Mouse (Mus musculus): ENCODE measurements around the gene Tmem9. TPM values are rescaled to one million over a fixed set of nuclear protein-coding genes. Genes with fewer than 3 reads are reported as not detected.

The Tmem9 gene
- polyA plus RNA-seq, 1 experiment from 2014 or later: 90.6 TPM

DNA sequence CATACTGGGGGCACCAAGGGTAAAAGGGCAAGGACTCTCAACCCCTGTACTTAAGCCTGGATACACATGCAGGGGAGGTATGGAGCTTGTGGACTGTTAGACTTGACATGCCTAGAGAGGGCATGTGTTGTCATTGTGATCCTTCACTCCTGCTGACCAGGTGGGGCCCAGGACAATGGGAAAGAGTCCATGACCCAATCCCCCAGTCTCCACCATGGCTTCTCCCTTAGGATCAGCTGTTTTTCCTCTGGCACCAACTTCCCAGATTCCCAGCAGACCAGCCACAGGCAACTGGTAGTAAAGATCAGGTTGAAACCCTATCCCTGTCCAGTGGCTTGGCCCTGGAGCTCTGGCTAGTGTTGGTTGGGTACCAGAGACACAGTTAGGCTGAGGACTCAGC lies 18.1 kb upstream of the Tmem9 start:
- Histone ChIP-seq H3K4me1 (replicated peaks; ENCODE audit: control insufficient read depth, insufficient read depth, low read length) (no peaks in the 10 kb centered on the region), H3K4me3 (ENCODE audit: low read depth, low read length) (no peak overlapping the region), H3K9me3 (ENCODE audit: control insufficient read depth, low read length) (0 out of 2 replicates have a peak, but pooled peaks cover 4% of the 10 kb centered on the region), H3K36me3 (ENCODE audit: control insufficient read depth, insufficient read depth, low read length) (no peaks in the 10 kb centered on the region), H3K27me3 (replicated peaks; ENCODE audit: control insufficient read depth, insufficient read depth, low read length) (no peaks in the 10 kb centered on the region), H3K27ac (ENCODE audit: low read depth) (no peak overlapping the region), H3K9ac (ENCODE audit: low read length) (no peak overlapping the region), H3K4me2 (ENCODE audit: low read length) (no peak overlapping the region)
- DNase-seq (ENCODE audit: low spot score) (no peak), ATAC-seq (replicated peaks; ENCODE audit: low FRiP score, low TSS enrichment, low read depth) (no peak)

DNA sequence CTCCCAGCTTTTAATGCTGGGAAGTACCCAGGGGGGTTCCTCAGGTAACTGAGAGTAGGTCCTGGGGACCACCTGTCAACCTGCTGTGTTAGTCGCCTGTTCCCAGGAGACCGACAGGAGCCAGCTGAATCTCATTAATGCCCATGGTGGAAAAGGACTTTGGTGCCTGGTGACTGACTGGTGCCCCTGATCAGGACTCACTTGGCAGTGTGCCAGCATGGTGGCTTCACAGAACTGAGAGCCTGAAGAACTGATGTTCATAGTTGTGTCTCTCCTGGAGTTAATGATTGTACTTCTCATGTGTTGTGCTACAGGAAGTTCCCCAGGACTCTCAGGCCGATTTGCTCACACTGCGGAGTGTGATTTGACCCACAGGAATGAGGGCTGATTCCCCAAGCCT lies 14.5 kb upstream of the Tmem9 start:
- Histone ChIP-seq H3K4me1 (replicated peaks; ENCODE audit: control insufficient read depth, insufficient read depth, low read length) (no peaks in the 10 kb centered on the region), H3K9me3 (ENCODE audit: control insufficient read depth, low read length) (0 out of 2 replicates have a peak, but pooled peaks cover 4% of the 10 kb centered on the region), H3K27ac (ENCODE audit: low read depth) (no peak overlapping the region), H3K27me3 (replicated peaks; ENCODE audit: control insufficient read depth, insufficient read depth, low read length) (no peaks in the 10 kb centered on the region), H3K4me3 (ENCODE audit: low read depth, low read length) (no peak overlapping the region), H3K36me3 (ENCODE audit: control insufficient read depth, insufficient read depth, low read length) (no peaks in the 10 kb centered on the region), H3K4me2 (ENCODE audit: low read length) (no peak overlapping the region), H3K9ac (ENCODE audit: low read length) (no peak overlapping the region)
- ATAC-seq (replicated peaks; ENCODE audit: low FRiP score, low TSS enrichment, low read depth) (no peak), DNase-seq (ENCODE audit: low spot score) (no peak)
- 80% methylated on average over 4 of the region's 4 CpGs for WGBS

DNA sequence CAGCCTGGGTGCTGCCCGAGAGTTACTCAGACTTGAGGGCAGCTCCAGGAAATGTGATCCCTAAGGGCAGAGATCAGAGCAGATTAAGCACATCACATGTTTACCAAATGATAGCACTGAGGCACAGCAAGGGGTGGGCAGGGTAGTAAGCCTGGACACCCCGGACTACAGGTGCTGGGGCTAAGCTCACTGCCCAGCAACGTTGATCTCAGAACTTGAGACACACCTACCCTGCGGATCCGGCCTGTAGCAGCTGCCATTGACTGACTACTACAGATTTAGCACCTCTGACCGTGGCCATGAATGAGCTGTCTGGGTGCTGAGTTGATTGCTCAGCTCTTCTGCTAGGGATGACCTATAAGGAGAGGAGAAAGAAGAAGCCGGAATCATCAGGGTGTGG lies 10.4 kb upstream of the Tmem9 start:
- H3K9me3 ChIP-seq (ENCODE audit: control insufficient read depth, low read length): no peaks in the 10 kb centered on the region
- no peak overlapping the region for H3K4me3 ChIP-seq (ENCODE audit: low read depth, low read length)
- H3K4me2 ChIP-seq (ENCODE audit: low read length): no peak overlapping the region
- no peak overlapping the region for H3K27ac ChIP-seq (ENCODE audit: low read depth)
- ATAC-seq (replicated peaks; ENCODE audit: low FRiP score, low TSS enrichment, low read depth): no peak
- no peaks in the 10 kb centered on the region for H3K36me3 ChIP-seq (ENCODE audit: control insufficient read depth, insufficient read depth, low read length)
- WGBS: 55% methylated on average over 7 of the region's 7 CpGs
- no peak overlapping the region for H3K9ac ChIP-seq (ENCODE audit: low read length)
- no peak for DNase-seq (ENCODE audit: low spot score)
- 0 out of 2 replicates have a peak, but pooled peaks cover 2% of the 10 kb centered on the region for H3K27me3 ChIP-seq (replicated peaks; ENCODE audit: control insufficient read depth, insufficient read depth, low read length)
- H3K4me1 ChIP-seq (replicated peaks; ENCODE audit: control insufficient read depth, insufficient read depth, low read length): no peaks in the 10 kb centered on the region

DNA sequence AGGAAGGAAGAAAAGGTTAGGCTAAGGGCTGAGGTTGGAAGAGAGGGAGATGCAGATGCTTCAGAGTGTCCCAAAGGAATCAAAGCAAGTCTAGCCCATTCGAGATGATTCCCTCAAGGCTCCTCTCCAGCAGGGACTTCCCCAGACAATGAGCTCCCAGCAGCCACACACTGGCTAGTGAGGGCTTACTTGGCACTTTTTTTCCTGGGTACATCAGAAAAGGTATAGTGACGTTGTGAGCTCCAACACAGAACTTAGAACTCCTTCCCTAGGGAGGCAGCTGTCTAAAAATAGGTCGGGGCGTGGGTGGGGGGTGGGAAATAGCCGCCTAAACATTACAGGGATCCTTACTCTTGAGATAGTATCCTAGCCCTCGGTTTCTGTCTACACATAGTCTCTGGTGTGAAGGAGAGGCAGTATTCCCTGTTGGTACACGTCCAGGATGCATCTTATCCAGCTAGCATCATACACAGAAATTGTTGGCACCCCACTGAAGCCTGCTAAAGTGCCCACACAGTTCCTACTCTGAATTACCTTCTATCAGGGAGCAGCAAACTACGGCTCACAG lies 8.1 kb upstream of the Tmem9 start:
- H3K9ac ChIP-seq (ENCODE audit: low read length): no peak overlapping the region
- H3K36me3 ChIP-seq (ENCODE audit: control insufficient read depth, insufficient read depth, low read length): no peaks in the 10 kb centered on the region
- H3K4me3 ChIP-seq (ENCODE audit: low read depth, low read length): no peak overlapping the region
- no peak for DNase-seq (ENCODE audit: low spot score)
- no peak overlapping the region for H3K27ac ChIP-seq (ENCODE audit: low read depth)
- no peaks in the 10 kb centered on the region for H3K4me1 ChIP-seq (replicated peaks; ENCODE audit: control insufficient read depth, insufficient read depth, low read length)
- no peak for ATAC-seq (replicated peaks; ENCODE audit: low FRiP score, low TSS enrichment, low read depth)
- H3K4me2 ChIP-seq (ENCODE audit: low read length): no peak overlapping the region
- 65% methylated on average over 8 of the region's 8 CpGs for WGBS
- H3K9me3 ChIP-seq (ENCODE audit: control insufficient read depth, low read length): no peaks in the 10 kb centered on the region
- 0 out of 2 replicates have a peak, but pooled peaks cover 2% of the 10 kb centered on the region for H3K27me3 ChIP-seq (replicated peaks; ENCODE audit: control insufficient read depth, insufficient read depth, low read length)

DNA sequence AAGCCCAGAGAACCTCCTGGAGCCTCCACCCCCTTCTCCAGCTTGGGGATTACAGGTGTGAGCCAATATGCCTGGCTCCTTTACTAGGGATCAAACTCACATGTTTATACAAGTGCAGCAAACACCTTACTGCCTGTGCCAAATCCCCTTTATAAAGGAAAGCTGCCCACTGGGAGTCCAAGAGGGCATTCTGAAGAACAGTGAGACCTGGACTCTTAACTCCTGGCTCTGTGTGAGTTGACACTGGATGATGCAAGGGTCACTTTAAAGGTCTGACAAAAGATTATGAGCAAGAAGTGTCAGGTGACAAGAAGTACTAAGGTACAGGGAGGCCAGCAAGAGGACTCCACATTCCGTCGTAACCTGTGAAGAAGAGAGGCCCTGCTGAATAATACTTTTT lies 6.5 kb upstream of the Tmem9 start:
- no peak for DNase-seq (ENCODE audit: low spot score)
- Histone ChIP-seq H3K4me3 (ENCODE audit: low read depth, low read length) (no peak overlapping the region), H3K36me3 (ENCODE audit: control insufficient read depth, insufficient read depth, low read length) (no peaks in the 10 kb centered on the region), H3K4me2 (ENCODE audit: low read length) (no peak overlapping the region), H3K27me3 (replicated peaks; ENCODE audit: control insufficient read depth, insufficient read depth, low read length) (0 out of 2 replicates have a peak, but pooled peaks cover 2% of the 10 kb centered on the region), H3K27ac (ENCODE audit: low read depth) (no peak overlapping the region), H3K9me3 (ENCODE audit: control insufficient read depth, low read length) (no peaks in the 10 kb centered on the region), H3K4me1 (replicated peaks; ENCODE audit: control insufficient read depth, insufficient read depth, low read length) (no peaks in the 10 kb centered on the region), H3K9ac (ENCODE audit: low read length) (no peak overlapping the region)
- ATAC-seq (replicated peaks; ENCODE audit: low FRiP score, low TSS enrichment, low read depth): no peak
- WGBS: 97% methylated on average over 2 of the region's 2 CpGs

DNA sequence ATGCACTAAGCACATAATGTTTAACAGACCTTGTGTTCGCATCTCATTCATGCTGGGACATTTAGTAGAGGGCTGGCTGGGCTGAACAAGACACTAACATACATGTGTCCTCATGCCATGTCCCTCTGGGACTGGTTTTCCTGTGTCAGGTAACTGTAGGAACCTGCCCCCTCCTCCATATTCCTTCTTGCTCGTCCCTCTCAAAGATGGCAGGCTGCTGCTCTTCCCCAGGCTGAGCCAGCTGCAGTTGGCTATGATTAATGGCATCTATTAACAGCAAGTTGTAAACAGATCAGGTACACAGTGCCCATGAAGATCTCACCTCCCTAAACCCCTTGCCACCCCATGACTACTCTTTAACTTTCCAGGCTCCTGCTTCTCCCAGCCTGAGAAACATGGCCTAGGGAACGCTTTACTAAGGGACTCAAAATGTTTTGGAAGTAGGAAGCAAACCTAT lies 1.6 kb upstream of the Tmem9 start, which contains the start of gene Igfn1:
Gene Igfn1 (minus strand): TSS at position 51 of the 457 bp plus-strand sequence.
- WGBS: 72% methylated on average over 3 of the region's 3 CpGs
- Histone ChIP-seq H3K27me3 (replicated peaks; ENCODE audit: control insufficient read depth, insufficient read depth, low read length) (peaks cover 12% of the 10 kb centered on the region; the same call in 1 of the 2 replicates), H3K9ac (ENCODE audit: low read length) (no peak within 1 kb of the TSS), H3K4me1 (replicated peaks; ENCODE audit: control insufficient read depth, insufficient read depth, low read length) (0 out of 2 replicates have a peak, but pooled peaks cover 6% of the 10 kb centered on the region), H3K27ac (ENCODE audit: low read depth) (no peak within 1 kb of the TSS), H3K4me3 (ENCODE audit: low read depth, low read length) (no peak within 1 kb of the TSS), H3K4me2 (ENCODE audit: low read length) (peak within 1 kb of the TSS; percentile 90), H3K36me3 (ENCODE audit: control insufficient read depth, insufficient read depth, low read length) (no peaks in the 10 kb centered on the region), H3K9me3 (ENCODE audit: control insufficient read depth, low read length) (no peaks in the 10 kb centered on the region)
- ATAC-seq (replicated peaks; ENCODE audit: low FRiP score, low TSS enrichment, low read depth) (no peak), DNase-seq (ENCODE audit: low spot score) (no peak)

DNA sequence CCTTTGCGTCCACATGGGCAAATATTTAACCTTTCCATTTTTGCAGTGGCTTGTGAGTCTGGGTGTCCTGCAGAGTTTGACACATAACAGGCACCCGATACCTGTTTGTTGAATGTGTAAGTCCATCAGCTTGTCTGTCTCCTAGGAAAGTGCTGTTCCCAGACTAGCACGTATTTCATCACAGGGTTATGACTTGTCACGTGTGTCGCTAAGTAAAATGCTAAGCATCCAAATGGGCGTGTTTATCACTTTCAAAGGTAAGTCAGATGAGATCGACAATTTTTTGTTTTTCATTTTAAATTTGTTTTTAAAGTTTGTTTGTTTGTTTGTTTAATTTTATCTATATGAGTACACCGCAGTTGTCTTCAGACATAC lies 196 bp downstream of the Tmem9 start:
- DNase-seq (ENCODE audit: low spot score): no peak
- WGBS: 17% methylated on average over 8 of the region's 8 CpGs

DNA sequence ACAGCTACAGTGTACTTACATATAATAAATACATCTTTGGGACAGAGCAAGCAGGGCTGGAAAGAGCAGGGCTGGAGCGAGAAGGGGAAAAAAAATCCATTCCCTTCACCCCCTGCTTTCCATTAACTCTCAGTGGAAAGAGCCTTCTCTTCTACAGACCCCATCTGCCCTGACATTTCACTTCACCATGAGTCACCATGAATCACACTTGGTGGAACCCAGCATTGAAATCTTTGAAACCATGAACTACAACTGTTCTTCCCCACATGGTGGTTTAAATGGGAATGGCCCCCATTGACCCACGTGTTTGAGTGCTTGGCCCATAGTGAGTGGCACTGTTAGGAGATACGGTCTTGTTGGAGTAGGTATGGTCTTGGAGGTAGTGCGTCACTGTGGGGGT lies 2.3 kb downstream of the Tmem9 start:
- Histone ChIP-seq H3K36me3 (ENCODE audit: control insufficient read depth, insufficient read depth, low read length) (no peaks in the 10 kb centered on the region), H3K27me3 (replicated peaks; ENCODE audit: control insufficient read depth, insufficient read depth, low read length) (peaks cover 11% of the 10 kb centered on the region; the same call in 1 of the 2 replicates), H3K27ac (ENCODE audit: low read depth) (no peak overlapping the region), H3K9ac (ENCODE audit: low read length) (no peak overlapping the region), H3K4me3 (ENCODE audit: low read depth, low read length) (no peak overlapping the region), H3K9me3 (ENCODE audit: control insufficient read depth, low read length) (no peaks in the 10 kb centered on the region), H3K4me2 (ENCODE audit: low read length) (no peak overlapping the region), H3K4me1 (replicated peaks; ENCODE audit: control insufficient read depth, insufficient read depth, low read length) (0 out of 2 replicates have a peak, but pooled peaks cover 6% of the 10 kb centered on the region)
- no peak for DNase-seq (ENCODE audit: low spot score)
- no peak for ATAC-seq (replicated peaks; ENCODE audit: low FRiP score, low TSS enrichment, low read depth)
- 90% methylated on average over 4 of the region's 4 CpGs for WGBS

More for the DNA sequence above, 196 bp downstream of the Tmem9 start:
- peak; percentile 52; the same call in 1 of the 2 replicates for ATAC-seq (replicated peaks; ENCODE audit: low FRiP score, low TSS enrichment, low read depth)
- H3K27me3 ChIP-seq (replicated peaks; ENCODE audit: control insufficient read depth, insufficient read depth, low read length): peaks cover 11% of the 10 kb centered on the region; the same call in 1 of the 2 replicates
- no peaks in the 10 kb centered on the region for H3K9me3 ChIP-seq (ENCODE audit: control insufficient read depth, low read length)
- H3K4me1 ChIP-seq (replicated peaks; ENCODE audit: control insufficient read depth, insufficient read depth, low read length): 0 out of 2 replicates have a peak, but pooled peaks cover 6% of the 10 kb centered on the region
- peak overlapping the region; percentile 44 for H3K4me3 ChIP-seq (ENCODE audit: low read depth, low read length)
- no peak overlapping the region for H3K27ac ChIP-seq (ENCODE audit: low read depth)
- H3K4me2 ChIP-seq (ENCODE audit: low read length): peak overlapping the region; percentile 90
- H3K9ac ChIP-seq (ENCODE audit: low read length): no peak overlapping the region; the same call in 1 of the 2 replicates
- H3K36me3 ChIP-seq (ENCODE audit: control insufficient read depth, insufficient read depth, low read length): no peaks in the 10 kb centered on the region

DNA sequence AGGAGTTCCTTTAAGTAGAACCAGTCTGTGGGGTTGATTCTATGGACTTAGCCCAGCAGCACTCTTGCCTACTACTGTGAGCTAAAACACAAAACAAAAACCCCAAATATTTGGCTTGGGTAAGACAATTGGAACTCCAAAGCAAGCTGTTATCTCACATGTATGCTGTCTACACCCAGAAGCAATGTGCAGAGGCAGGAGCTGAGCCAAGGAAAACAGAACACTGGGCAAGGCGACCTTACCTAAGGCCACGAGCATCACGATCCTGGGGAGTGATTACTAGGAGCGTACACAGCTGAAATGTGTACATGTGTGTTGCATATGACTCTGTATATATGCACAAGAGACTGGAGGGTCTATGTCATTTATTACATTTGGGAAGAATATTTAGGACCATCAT lies 5.6 kb downstream of the Tmem9 start:
- ATAC-seq (replicated peaks; ENCODE audit: low FRiP score, low TSS enrichment, low read depth) (no peak), DNase-seq (ENCODE audit: low spot score) (no peak)
- H3K4me1 ChIP-seq (replicated peaks; ENCODE audit: control insufficient read depth, insufficient read depth, low read length): no peaks in the 10 kb centered on the region
- no peak overlapping the region for H3K27ac ChIP-seq (ENCODE audit: low read depth)
- no peak overlapping the region for H3K4me3 ChIP-seq (ENCODE audit: low read depth, low read length)
- no peaks in the 10 kb centered on the region for H3K27me3 ChIP-seq (replicated peaks; ENCODE audit: control insufficient read depth, insufficient read depth, low read length)
- H3K36me3 ChIP-seq (ENCODE audit: control insufficient read depth, insufficient read depth, low read length): no peaks in the 10 kb centered on the region
- no peaks in the 10 kb centered on the region for H3K9me3 ChIP-seq (ENCODE audit: control insufficient read depth, low read length)
- 78% methylated on average over 4 of the region's 4 CpGs for WGBS
- H3K9ac ChIP-seq (ENCODE audit: low read length): no peak overlapping the region
- no peak overlapping the region for H3K4me2 ChIP-seq (ENCODE audit: low read length)

Data from intestine, embryonic 14.5 days (tissue).